In genomic region chr2:33636628-33637188, GRCm38 (mm10) we compare ENCODE assay signal across 9 mouse cellular contexts. TPM values are rescaled to one million over a fixed set of nuclear protein-coding genes. Genes with fewer than 3 reads are reported as not detected.
DNase-seq lines count a peak whose midpoint lies in the region; ATAC-seq and TF ChIP-seq lines count a peak whose summit lies in the region.
"Had no signal": no experiment of that assay in that cellular context is flagged by ENCODE, and none has a peak within 500 bp of the region (broad histone marks: within the 10 kb centered on the region; RNA-seq: fewer than 3 reads in every experiment).

No protein-coding gene starts in this region.

- no peak for ATAC-seq in forebrain, embryonic 16.5 days
- ATAC-seq in lung, embryonic 15.5 days (ENCODE audit: borderline replicate concordance, extremely low read depth, low FRiP score, low TSS enrichment): no peak
- no peak for ATAC-seq in hindbrain, embryonic 11.5 days (ENCODE audit: low FRiP score)

- H3K9ac ChIP-seq in forebrain, embryonic 16.5 days (replicated peaks; ENCODE audit: low read depth, low read length): no peak overlapping the region
- H3K9ac ChIP-seq in lung, embryonic 15.5 days: no peak overlapping the region
- H3K9ac ChIP-seq in hindbrain, embryonic 11.5 days (ENCODE audit: low read depth, low read length): no peak overlapping the region

- no peak overlapping the region for H3K27ac ChIP-seq in forebrain, embryonic 10.5 days
- H3K27ac ChIP-seq in forebrain, embryonic 16.5 days (ENCODE audit: low read length): no peak overlapping the region
- no peak overlapping the region for H3K27ac ChIP-seq in lung, embryonic 15.5 days
- no peak overlapping the region for H3K27ac ChIP-seq in hindbrain, embryonic 11.5 days (ENCODE audit: low read depth, low read length)
- H3K27ac ChIP-seq: macrophage had no signal

- peaks cover 100% of the 10 kb centered on the region for H3K27me3 ChIP-seq in forebrain, embryonic 10.5 days (ENCODE audit: poor library complexity, severe bottlenecking)
- peaks cover 90% of the 10 kb centered on the region for H3K27me3 ChIP-seq in forebrain, embryonic 16.5 days (replicated peaks; ENCODE audit: control insufficient read depth, insufficient read depth, low read length)
- H3K27me3 ChIP-seq in lung, embryonic 15.5 days: peaks cover 100% of the 10 kb centered on the region
- peaks cover 93% of the 10 kb centered on the region for H3K27me3 ChIP-seq in hindbrain, embryonic 11.5 days (ENCODE audit: control insufficient read depth, insufficient read depth, low read length)
- peaks cover 88% of the 10 kb centered on the region for H3K27me3 ChIP-seq in myocyte (ENCODE audit: control insufficient read depth, insufficient read depth, insufficient read length)

- H3K79me2 ChIP-seq in myocyte (ENCODE audit: control insufficient read depth, insufficient read depth): no peaks in the 10 kb centered on the region

- no peaks in the 10 kb centered on the region for H3K36me3 ChIP-seq in forebrain, embryonic 10.5 days (replicated peaks)
- no peaks in the 10 kb centered on the region for H3K36me3 ChIP-seq in forebrain, embryonic 16.5 days (ENCODE audit: control insufficient read depth, insufficient read depth)
- no peaks in the 10 kb centered on the region for H3K36me3 ChIP-seq in lung, embryonic 15.5 days
- H3K36me3 ChIP-seq in hindbrain, embryonic 11.5 days (ENCODE audit: control insufficient read depth, insufficient read depth, low read length): no peaks in the 10 kb centered on the region
- H3K36me3 ChIP-seq in myocyte (ENCODE audit: control insufficient read depth, insufficient read depth): no peaks in the 10 kb centered on the region

- peak overlapping the region; percentile 27; the same call in 1 of the 2 replicates for H3K4me3 ChIP-seq in forebrain, embryonic 10.5 days
- no peak overlapping the region for H3K4me3 ChIP-seq in forebrain, embryonic 16.5 days (replicated peaks; ENCODE audit: low read length)
- H3K4me3 ChIP-seq in lung, embryonic 15.5 days: no peak overlapping the region
- H3K4me3 ChIP-seq in hindbrain, embryonic 11.5 days (ENCODE audit: low read depth, low read length): peak overlapping the region; percentile 27; the same call in 1 of the 2 replicates
- no peak overlapping the region for H3K4me3 ChIP-seq in myocyte

- H3K9me3 ChIP-seq in forebrain, embryonic 10.5 days: no peaks in the 10 kb centered on the region
- no peaks in the 10 kb centered on the region for H3K9me3 ChIP-seq in forebrain, embryonic 16.5 days (ENCODE audit: control insufficient read depth, low read length)
- H3K9me3 ChIP-seq in lung, embryonic 15.5 days: no peaks in the 10 kb centered on the region
- H3K9me3 ChIP-seq in hindbrain, embryonic 11.5 days (ENCODE audit: control insufficient read depth, low read length): no peaks in the 10 kb centered on the region

- no peak overlapping the region for H3K4me2 ChIP-seq in forebrain, embryonic 16.5 days (ENCODE audit: low read length)
- 0 out of 2 replicates have a peak overlapping the region, but pooled peaks have one; percentile 3 for H3K4me2 ChIP-seq in lung, embryonic 15.5 days
- peak overlapping the region; percentile 17 for H3K4me2 ChIP-seq in hindbrain, embryonic 11.5 days (replicated peaks; ENCODE audit: low read depth, low read length)
- peak overlapping the region; percentile 6 for H3K4me2 ChIP-seq in myocyte (ENCODE audit: low read depth)

- under 1% methylated on average over 26 of the region's 26 CpGs for WGBS in forebrain, embryonic 10.5 days
- WGBS in forebrain, embryonic 16.5 days: under 1% methylated on average over 26 of the region's 26 CpGs
- WGBS in lung, embryonic 15.5 days: 2% methylated on average over 26 of the region's 26 CpGs
- 1% methylated on average over 26 of the region's 26 CpGs for WGBS in hindbrain, embryonic 11.5 days

- peak; percentile 42 for DNase-seq in forebrain, embryonic 10.5 days (ENCODE audit: extremely low spot score, low spot score)
- DNase-seq in lung, postnatal 10 days: no peak
- DNase-seq in hindbrain, embryonic 11.5 days (ENCODE audit: low spot score): peak; percentile 64
- DNase-seq in T-cell, adult 2 months (ENCODE audit: low spot score): no peak
- no peak for DNase-seq in thymus, postnatal 25 days

- H3ac ChIP-seq in myocyte (ENCODE audit: control insufficient read depth, insufficient read length): no peak overlapping the region

- no peak for TF ChIP-seq POLR2A in myocyte (IDR thresholded peaks at IDR 0.05; ENCODE audit: insufficient read length, low read depth)

- peaks cover 67% of the 10 kb centered on the region for H3K4me1 ChIP-seq in forebrain, embryonic 10.5 days
- H3K4me1 ChIP-seq in forebrain, embryonic 16.5 days (replicated peaks; ENCODE audit: control insufficient read depth, insufficient read depth, low read length): peaks cover 15% of the 10 kb centered on the region
- peaks cover 24% of the 10 kb centered on the region for H3K4me1 ChIP-seq in lung, embryonic 15.5 days
- H3K4me1 ChIP-seq in hindbrain, embryonic 11.5 days (replicated peaks; ENCODE audit: control insufficient read depth, insufficient read depth, low read length): peaks cover 8% of the 10 kb centered on the region

TF ChIP-seq in myocyte, 11 proteins besides CTCF, POLR2A, EP300 and RAD21:
- TF ChIP-seq MYOD1 (IDR thresholded peaks at IDR 0.05; ENCODE audit: control insufficient read depth in 1 of 3, insufficient read length in 2 of 3, low read depth in 2 of 3): no peak

RNA-seq across cellular contexts. Expression of gene Lmx1b, which starts 3.6 kb away (rescaled TPM):
- polyA plus RNA-seq in forebrain, embryonic 10.5 days (2016; fragmentation: Nextera tagmentation; extraction: Ambion mirVana): 1.3 and 1.5 TPM in 2 replicates
- not detected in 2 replicates for polyA plus RNA-seq in forebrain, embryonic 16.5 days (2015; fragmentation: Nextera tagmentation; extraction: Ambion mirVana)
- 0.09 TPM in 1 of 2 replicates, not detected in the other for polyA plus RNA-seq in lung, embryonic 15.5 days (2015; fragmentation: Nextera tagmentation; extraction: Ambion mirVana)
- 4.2 and 5.0 TPM in 2 replicates for polyA plus RNA-seq in hindbrain, embryonic 11.5 days (2014; fragmentation: Nextera tagmentation; extraction: Ambion mirVana)
- not detected for polyA plus RNA-seq in myocyte (2012; fragmentation: generic; extraction: Trizol)
- polyA plus RNA-seq: macrophage had no signal

Comparison
In these comparisons a context has a peak if more than half of its experiments do, and no peak if none do; other contexts are left out.
1. H3K4me3 ChIP-seq: peak in forebrain, embryonic 10.5 days (single experiment) and hindbrain, embryonic 11.5 days (single experiment); none in forebrain, embryonic 16.5 days (single experiment), lung, embryonic 15.5 days (single experiment) and myocyte (single experiment).
2. DNase-seq: peak in forebrain, embryonic 10.5 days (single experiment) and hindbrain, embryonic 11.5 days (single experiment); none in lung, postnatal 10 days (single experiment), T-cell, adult 2 months (single experiment) and thymus, postnatal 25 days (single experiment).